Mouse (Mus musculus): ENCODE results near the gene 6430571L13Rik. TPM values are rescaled to one million over a fixed set of nuclear protein-coding genes. Genes with fewer than 3 reads are reported as not detected.
"Not testable (repeated sequence)": the region's sequence is repeated elsewhere in the genome, so short reads cannot be mapped to it uniquely, and the experiment has no call there.

Gene 6430571L13Rik
- polyA plus RNA-seq, 1 experiment, result 1.2 TPM

DNA sequence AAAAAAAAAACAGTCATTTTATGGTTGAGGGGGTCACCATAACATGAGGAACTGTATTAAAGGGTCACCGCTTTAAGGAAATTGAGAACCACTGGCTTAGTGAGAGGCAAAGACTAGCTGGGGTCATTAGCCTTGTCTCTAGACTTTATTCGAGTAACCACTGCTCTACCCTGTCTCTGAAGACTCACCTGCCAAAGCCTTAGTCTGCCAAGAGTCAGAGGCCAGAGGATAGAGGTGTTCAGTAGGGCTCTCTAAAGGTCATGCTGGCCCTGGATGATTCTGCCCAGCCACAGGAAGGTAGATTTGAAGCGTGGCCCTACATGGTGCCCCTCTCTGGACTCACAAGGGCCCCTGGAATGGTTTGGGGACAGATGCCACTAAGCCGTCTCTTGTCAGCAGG, 35.4 kb upstream of the 6430571L13Rik start:
- 91% methylated on average over 4 of the region's 4 CpGs for WGBS
- TF ChIP-seq CTCF (IDR thresholded peaks at IDR 0.05; ENCODE audit: borderline replicate concordance, control insufficient read depth, extremely low read depth, insufficient read depth, low read length, poor library complexity), result no peak
- TF ChIP-seq POLR2A (IDR thresholded peaks at IDR 0.05; ENCODE audit: control insufficient read depth, extremely low read depth, insufficient read depth, low read length, poor library complexity), result no peak
- H3K36me3 ChIP-seq (ENCODE audit: control insufficient read depth, insufficient read depth, low read length), result no peaks in the 10 kb centered on the region
- H3K27me3 ChIP-seq (ENCODE audit: control insufficient read depth, insufficient read depth, low read length), result no peaks in the 10 kb centered on the region
- H3K27ac ChIP-seq (ENCODE audit: control insufficient read depth, insufficient read depth, low read length), result no peak overlapping the region
- H3K4me1 ChIP-seq (replicated peaks; ENCODE audit: control insufficient read depth, insufficient read depth, low read length), result peaks cover 12% of the 10 kb centered on the region; the same call in 1 of the 2 replicates
- H3K4me3 ChIP-seq (ENCODE audit: control insufficient read depth, insufficient read depth, low read length), result no peak overlapping the region
- DNase-seq, result no peak

DNA sequence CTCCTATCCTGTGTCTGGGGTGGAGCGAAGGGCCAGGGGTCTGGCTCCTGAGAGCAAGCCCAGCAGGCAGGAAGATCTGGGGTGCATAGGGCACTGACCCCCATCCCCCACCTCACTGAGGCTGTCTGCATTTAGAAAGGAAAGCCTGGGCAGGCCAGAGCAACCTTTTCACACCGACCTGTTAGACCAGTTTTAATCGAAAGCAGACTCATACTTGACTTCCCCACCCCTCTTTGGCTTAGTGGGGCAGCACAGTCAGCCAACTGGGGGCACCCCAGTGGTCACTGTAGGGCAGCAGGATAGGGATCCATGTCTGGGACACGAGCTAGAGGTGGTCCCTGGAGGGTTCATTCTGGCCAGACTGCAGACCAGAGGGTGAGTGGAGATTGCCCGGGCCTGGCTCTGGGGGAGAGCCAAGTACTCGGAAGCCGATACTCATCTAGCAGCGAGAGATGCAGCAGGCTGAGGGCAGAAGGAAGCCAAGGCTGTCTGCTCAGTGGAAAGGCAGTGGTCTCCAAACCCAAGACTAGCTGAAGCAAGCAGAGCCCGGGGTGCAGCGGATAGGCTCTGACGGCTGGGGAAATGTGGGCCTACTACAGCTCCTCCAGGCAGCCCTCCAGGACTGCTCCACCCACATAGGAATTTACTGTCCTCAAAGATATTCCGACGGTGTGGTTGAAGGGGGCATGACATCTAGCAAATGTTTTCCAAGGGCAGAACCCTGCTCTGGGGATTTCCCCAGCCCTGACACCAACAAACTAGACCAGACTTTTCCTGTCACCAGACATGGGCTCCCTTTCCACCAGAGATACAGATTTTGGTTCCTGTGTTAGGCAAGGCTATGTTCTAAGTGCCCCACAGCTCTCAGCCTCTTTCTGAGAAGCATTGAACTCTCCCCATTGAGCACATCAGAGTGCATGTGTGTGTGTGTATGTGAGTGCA, 34.5 kb upstream of the 6430571L13Rik start:
- Histone ChIP-seq H3K27me3 (ENCODE audit: control insufficient read depth, insufficient read depth, low read length) (no peaks in the 10 kb centered on the region), H3K27ac (ENCODE audit: control insufficient read depth, insufficient read depth, low read length) (no peak overlapping the region), H3K4me3 (ENCODE audit: control insufficient read depth, insufficient read depth, low read length) (no peak overlapping the region), H3K36me3 (ENCODE audit: control insufficient read depth, insufficient read depth, low read length) (no peaks in the 10 kb centered on the region), H3K4me1 (replicated peaks; ENCODE audit: control insufficient read depth, insufficient read depth, low read length) (peaks cover 12% of the 10 kb centered on the region; the same call in 1 of the 2 replicates)
- no peak for DNase-seq
- 54% methylated on average over 13 of the region's 13 CpGs for WGBS
- TF ChIP-seq CTCF (IDR thresholded peaks at IDR 0.05; ENCODE audit: borderline replicate concordance, control insufficient read depth, extremely low read depth, insufficient read depth, low read length, poor library complexity) (no peak), POLR2A (IDR thresholded peaks at IDR 0.05; ENCODE audit: control insufficient read depth, extremely low read depth, insufficient read depth, low read length, poor library complexity) (no peak)

GRCm38 (mm10) chr9:107306673-107307072, 33.7 kb upstream of the 6430571L13Rik start:
- H3K4me3 ChIP-seq (ENCODE audit: control insufficient read depth, insufficient read depth, low read length), result not testable (repeated sequence)
- peaks cover 12% of the 10 kb centered on the region; the same call in 1 of the 2 replicates for H3K4me1 ChIP-seq (replicated peaks; ENCODE audit: control insufficient read depth, insufficient read depth, low read length)

GRCm38 (mm10) chr9:107307099-107307872, 33.1 kb upstream of the 6430571L13Rik start:
- H3K36me3 ChIP-seq (ENCODE audit: control insufficient read depth, insufficient read depth, low read length), result no peaks in the 10 kb centered on the region
- WGBS, result 65% methylated on average over 11 of the region's 11 CpGs
- DNase-seq, result no peak
- peaks cover 12% of the 10 kb centered on the region; the same call in 1 of the 2 replicates for H3K4me1 ChIP-seq (replicated peaks; ENCODE audit: control insufficient read depth, insufficient read depth, low read length)
- TF ChIP-seq CTCF (IDR thresholded peaks at IDR 0.05; ENCODE audit: borderline replicate concordance, control insufficient read depth, extremely low read depth, insufficient read depth, low read length, poor library complexity) (no peak), POLR2A (IDR thresholded peaks at IDR 0.05; ENCODE audit: control insufficient read depth, extremely low read depth, insufficient read depth, low read length, poor library complexity) (peak; percentile 22; the same call in 1 of the 2 replicates)
- no peaks in the 10 kb centered on the region for H3K27me3 ChIP-seq (ENCODE audit: control insufficient read depth, insufficient read depth, low read length)
- H3K27ac ChIP-seq (ENCODE audit: control insufficient read depth, insufficient read depth, low read length), result no peak overlapping the region
- no peak overlapping the region for H3K4me3 ChIP-seq (ENCODE audit: control insufficient read depth, insufficient read depth, low read length)

More at GRCm38 (mm10) chr9:107306673-107307072, 33.7 kb upstream of the 6430571L13Rik start:
- 97% methylated on average over 1 of the region's 1 CpGs for WGBS
- not testable (repeated sequence) for DNase-seq; H3K27ac ChIP-seq (ENCODE audit: control insufficient read depth, insufficient read depth, low read length); H3K36me3 ChIP-seq (ENCODE audit: control insufficient read depth, insufficient read depth, low read length); H3K27me3 ChIP-seq (ENCODE audit: control insufficient read depth, insufficient read depth, low read length)

DNA sequence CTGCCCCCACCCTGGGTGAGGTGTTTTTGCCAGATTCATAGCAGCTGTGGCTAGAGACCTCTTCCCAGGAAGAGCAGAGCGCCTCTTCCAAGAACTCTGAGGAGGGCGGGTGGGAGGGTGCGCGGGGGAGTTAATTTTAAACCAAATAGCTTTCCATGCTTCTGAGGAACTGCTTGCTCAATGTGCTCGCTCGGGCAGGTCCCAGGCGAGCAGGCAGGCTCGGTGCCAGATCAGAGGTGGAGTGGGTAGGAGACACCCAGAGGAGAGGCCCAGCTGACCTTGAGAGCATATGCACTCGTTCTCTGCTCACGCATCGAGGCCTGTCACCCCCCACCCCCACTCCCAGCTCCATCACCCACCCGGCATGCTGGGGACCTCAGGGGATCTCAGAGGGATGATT, 32.5 kb upstream of the 6430571L13Rik start:
- H3K4me3 ChIP-seq (ENCODE audit: control insufficient read depth, insufficient read depth, low read length), result no peak overlapping the region
- DNase-seq, result no peak
- TF ChIP-seq POLR2A (IDR thresholded peaks at IDR 0.05; ENCODE audit: control insufficient read depth, extremely low read depth, insufficient read depth, low read length, poor library complexity) (no peak), CTCF (IDR thresholded peaks at IDR 0.05; ENCODE audit: borderline replicate concordance, control insufficient read depth, extremely low read depth, insufficient read depth, low read length, poor library complexity) (no peak)
- no peak overlapping the region; the same call in 1 of the 2 replicates for H3K27ac ChIP-seq (ENCODE audit: control insufficient read depth, insufficient read depth, low read length)
- peaks cover 17% of the 10 kb centered on the region for H3K4me1 ChIP-seq (replicated peaks; ENCODE audit: control insufficient read depth, insufficient read depth, low read length)
- H3K27me3 ChIP-seq (ENCODE audit: control insufficient read depth, insufficient read depth, low read length), result no peaks in the 10 kb centered on the region
- WGBS, result 32% methylated on average over 12 of the region's 12 CpGs
- H3K36me3 ChIP-seq (ENCODE audit: control insufficient read depth, insufficient read depth, low read length), result no peaks in the 10 kb centered on the region

DNA sequence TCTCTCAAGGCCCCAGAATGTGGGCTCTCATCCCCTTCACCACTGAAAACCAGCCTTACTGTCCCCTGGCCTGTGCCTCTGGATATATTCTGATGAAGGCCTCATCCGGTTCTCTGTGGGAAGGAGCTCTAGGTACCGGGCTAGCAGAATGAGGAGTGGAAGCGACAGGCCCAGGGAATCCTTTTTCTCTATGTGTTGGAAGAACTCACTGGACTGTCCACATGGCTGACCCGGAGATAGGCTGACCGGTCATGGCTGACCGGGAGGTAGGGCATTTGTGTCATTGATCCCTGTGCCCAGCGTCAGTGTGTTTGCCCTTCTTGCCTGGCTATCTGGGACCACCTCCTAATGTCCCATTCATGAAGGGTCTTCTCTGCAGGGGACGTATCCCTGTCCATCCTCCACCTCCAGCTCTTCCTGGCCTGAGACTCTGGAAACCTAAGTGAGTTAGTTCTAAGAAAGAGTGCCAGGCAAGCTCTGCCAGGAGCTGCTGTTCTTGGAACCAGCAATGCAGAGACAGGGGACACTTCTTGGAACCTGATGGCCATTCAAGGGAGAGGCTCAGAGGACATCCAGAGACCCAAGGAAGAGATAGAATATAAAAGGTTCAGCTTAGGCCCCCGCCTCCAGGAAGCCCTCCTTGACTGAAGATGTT, 31.9 kb upstream of the 6430571L13Rik start:
- Histone ChIP-seq H3K4me1 (replicated peaks; ENCODE audit: control insufficient read depth, insufficient read depth, low read length) (peaks cover 21% of the 10 kb centered on the region), H3K27me3 (ENCODE audit: control insufficient read depth, insufficient read depth, low read length) (no peaks in the 10 kb centered on the region), H3K36me3 (ENCODE audit: control insufficient read depth, insufficient read depth, low read length) (no peaks in the 10 kb centered on the region), H3K27ac (ENCODE audit: control insufficient read depth, insufficient read depth, low read length) (peak overlapping the region; percentile 52; the same call in 1 of the 2 replicates), H3K4me3 (ENCODE audit: control insufficient read depth, insufficient read depth, low read length) (no peak overlapping the region)
- no peak for DNase-seq
- TF ChIP-seq CTCF (IDR thresholded peaks at IDR 0.05; ENCODE audit: borderline replicate concordance, control insufficient read depth, extremely low read depth, insufficient read depth, low read length, poor library complexity) (no peak), POLR2A (IDR thresholded peaks at IDR 0.05; ENCODE audit: control insufficient read depth, extremely low read depth, insufficient read depth, low read length, poor library complexity) (no peak)
- WGBS, result 89% methylated on average over 9 of the region's 9 CpGs
